Mouse (Mus musculus): ENCODE measurements around the gene Gm11020.
"Not testable (repeated sequence)": the region's sequence is repeated elsewhere in the genome, so short reads cannot be mapped to it uniquely, and the experiment has no call there.

The Gm11020 gene

DNA sequence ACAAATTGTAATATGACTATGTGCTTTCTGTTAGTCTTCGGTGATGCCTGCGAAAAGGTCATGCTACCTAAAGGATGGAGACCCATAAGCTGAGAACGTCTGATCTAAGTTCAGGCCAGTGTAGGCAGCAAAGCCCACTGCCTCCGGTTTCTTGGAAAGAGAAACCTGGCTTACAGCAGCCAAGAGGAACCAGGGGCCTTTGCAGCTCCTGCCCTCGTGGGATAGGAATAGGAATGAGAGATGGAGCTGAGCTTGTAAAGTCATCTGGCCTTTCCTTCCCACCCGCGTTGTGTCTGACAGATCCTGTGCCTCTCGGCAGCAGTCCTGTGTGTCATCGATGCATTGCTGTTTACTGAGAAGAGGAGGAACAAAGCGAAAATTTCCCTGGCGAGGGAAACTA is at the start of gene Gm11020:
Gene Gm11020 (plus strand): TSS at position 301 of the 400 bp plus-strand sequence.
- DNase-seq (ENCODE audit: low spot score): not testable (repeated sequence)

DNA sequence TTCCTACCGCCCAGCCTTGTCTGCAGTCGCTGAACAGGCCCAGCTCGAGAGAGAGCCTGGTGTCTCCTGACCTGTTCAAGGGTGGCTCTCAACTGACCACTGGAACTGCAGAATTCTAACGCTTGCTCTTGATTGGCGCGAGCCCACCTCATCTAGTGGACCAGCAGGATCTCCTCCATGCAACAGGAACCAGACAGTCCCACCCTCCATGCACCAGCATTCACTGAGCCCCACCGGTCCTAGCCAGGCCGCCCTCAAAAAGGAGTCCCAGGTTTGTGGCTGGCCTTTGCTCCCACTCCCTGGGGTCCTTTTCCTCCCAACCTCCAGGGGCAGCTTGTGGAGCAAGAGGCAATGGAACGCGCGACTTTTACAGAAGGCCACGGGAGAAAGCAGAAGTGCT is 28.3 kb upstream of the Gm11020 start, which contains the start of gene Cmtm2a:
Gene Cmtm2a (minus strand): TSS at position 101 of the 400 bp plus-strand sequence.
- DNase-seq (ENCODE audit: low spot score): not testable (repeated sequence)

GRCm38 (mm10) chr8:104294396-104294795 is 27.0 kb upstream of the Gm11020 start:
- no peak for DNase-seq (ENCODE audit: low spot score)

DNA sequence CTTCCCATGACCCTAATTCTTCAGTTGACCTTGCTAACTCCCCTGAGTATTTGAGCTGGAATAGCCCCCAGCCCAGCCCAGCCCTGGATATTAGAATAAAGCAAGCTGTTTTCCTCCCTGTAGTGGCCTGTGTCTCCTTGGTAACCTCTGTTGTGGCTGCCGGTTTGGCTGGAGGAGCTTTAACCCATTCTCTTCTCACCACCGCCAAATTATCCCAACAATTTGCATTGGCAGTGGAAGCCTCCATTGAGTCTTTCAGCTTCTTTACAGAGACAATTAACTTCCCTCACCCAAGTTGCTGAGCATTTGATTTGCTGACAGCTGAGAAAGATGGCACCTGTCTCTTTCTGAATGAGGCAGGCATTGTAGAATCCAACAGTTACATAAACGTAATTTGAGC is 19.8 kb upstream of the Gm11020 start:
- DNase-seq (ENCODE audit: low spot score): peak; percentile 44

- not testable (repeated sequence) for DNase-seq (ENCODE audit: low spot score)
Observed at GRCm38 (mm10) chr8:104302536-104302935, 18.8 kb upstream of the Gm11020 start.

DNA sequence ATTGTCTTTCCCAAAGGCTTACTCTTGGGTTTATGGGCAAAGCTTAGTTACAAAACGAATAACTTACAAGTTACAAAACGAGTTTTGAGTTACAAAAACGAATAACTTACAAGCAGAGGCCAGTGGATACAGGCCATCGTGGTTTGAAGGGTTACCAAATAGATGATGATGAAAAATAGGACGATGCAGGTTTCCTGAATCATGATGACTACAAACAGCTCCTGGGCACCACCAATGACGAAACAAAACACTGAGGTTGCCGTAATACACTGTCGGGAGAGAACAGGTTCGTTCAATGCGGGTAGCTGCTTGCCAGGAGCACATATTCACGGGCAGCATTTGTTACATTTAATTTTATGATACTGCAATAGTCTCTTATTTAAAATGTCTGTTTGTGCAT is 16.4 kb upstream of the Gm11020 start:
- no peak for DNase-seq (ENCODE audit: low spot score)

DNA sequence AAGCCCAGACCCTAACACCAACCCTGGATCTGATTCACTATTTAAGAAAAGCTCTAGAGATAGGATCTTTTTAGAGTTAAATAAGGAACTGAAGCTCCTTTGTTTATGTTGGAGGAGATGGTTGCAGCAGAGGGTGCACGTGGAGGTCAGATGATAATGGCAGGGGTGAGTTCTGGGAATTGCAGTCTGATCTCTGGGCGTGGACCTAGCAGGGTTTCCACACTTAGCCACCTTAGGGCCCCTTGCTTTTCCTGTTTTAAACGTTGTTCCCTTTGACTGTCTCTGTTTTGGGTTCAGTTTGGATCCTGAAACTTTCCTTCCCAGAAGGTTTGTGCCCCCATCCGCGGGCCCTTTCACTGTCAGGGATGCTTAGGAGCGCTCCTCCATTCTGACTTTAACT is 13.0 kb upstream of the Gm11020 start:
- DNase-seq (ENCODE audit: low spot score): not testable (repeated sequence)

GRCm38 (mm10) chr8:104309441-104310155 is 11.8 kb upstream of the Gm11020 start, which contains the start of the genes Gm45711 and Cmtm1:
TSS of gene Gm45711 (minus strand) at chr8:104310081.
TSS of gene Cmtm1 (minus strand) at chr8:104310145.
- not testable (repeated sequence) for DNase-seq (ENCODE audit: low spot score)

DNA sequence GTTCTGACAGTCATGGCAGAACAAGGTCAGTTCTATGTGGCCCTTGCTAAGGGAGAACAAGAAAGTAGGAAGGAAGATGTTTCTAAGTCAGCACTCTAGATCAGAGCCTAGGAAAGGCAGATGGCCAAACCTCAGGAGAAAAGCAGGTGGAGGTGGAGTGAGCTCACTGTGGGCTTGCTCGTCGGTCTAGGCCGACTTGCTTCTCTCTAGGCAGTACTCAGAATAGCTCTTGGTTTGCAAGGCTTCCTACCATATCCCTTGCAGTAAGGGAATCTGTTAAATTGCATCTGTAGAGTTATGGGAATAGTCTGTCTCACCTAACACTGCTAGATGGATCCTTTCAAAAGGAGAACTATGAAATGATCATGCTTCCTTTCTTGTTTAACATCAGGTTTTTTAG is 9.3 kb upstream of the Gm11020 start:
- DNase-seq (ENCODE audit: low spot score): not testable (repeated sequence)

DNA sequence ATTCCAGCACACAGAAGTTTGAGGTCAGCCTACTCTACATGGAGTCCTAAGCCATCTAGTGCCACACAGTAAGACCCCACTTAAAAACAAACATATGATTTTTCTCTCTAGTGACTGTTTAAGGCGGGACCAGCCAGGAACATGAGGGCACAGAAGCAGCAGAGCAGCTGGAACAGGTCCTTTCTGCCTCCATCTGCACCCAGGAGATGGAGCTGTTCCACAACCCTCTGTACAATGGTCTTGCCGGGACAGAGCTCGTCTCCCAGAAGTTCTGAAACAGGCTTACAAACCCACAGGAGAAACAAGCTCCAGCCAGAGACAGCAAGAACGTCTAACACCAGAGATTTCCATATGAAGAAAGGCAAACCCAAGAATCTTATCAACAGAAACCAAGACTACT is 8.1 kb upstream of the Gm11020 start:
- no peak for DNase-seq (ENCODE audit: low spot score)

- not testable (repeated sequence) for DNase-seq (ENCODE audit: low spot score)
Observed at GRCm38 (mm10) chr8:104321930-104322329, 563 bp downstream of the Gm11020 start, which contains the start of gene Cmtm2b. TSS of gene Cmtm2b (plus strand) at chr8:104322230.

- DNase-seq (ENCODE audit: low spot score): no peak
Observed at GRCm38 (mm10) chr8:104332665-104333631, 11.6 kb downstream of the Gm11020 start.

GRCm38 (mm10) chr8:104333786-104334185 is 12.4 kb downstream of the Gm11020 start:
- DNase-seq (ENCODE audit: low spot score): no peak

DNA sequence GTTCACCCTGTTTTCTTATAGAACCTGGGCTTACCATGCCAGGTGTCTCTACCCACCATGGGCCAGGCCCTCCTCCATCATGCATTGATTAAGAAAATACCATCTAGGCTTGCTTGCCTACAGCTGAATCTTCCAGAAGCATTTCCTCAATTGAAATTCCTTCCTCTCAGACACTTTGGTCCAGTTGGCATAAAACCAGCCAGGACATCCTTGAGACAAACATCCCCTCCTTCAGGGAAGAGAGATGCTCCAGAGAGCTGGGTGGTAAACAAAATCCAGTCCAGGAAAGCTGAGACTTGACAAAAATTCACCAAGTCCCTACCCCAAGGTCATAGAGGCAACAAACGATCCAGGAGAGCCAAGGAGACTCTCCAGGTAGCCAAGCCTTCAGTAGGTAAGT is 12.8 kb downstream of the Gm11020 start:
- no peak for DNase-seq (ENCODE audit: low spot score)

DNA sequence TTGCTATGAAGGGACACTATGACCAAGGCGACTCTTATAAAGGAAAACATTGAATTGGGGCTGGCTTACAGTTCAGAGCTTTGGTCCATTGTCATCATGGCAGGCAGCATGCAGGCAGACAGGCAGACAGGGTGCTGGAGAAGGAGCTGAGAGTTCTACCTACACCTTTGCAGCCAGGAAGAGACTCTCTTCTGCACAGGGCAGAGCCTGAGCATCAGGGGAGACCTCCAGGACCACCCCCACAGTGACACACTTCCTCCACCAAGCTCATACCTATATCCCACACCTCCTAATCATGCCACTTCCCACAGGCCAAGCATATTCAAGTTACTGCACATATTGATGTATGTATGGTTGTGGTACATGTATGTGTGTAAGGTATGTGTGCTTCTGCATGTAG is 15.4 kb downstream of the Gm11020 start:
- no peak for DNase-seq (ENCODE audit: low spot score)

DNA sequence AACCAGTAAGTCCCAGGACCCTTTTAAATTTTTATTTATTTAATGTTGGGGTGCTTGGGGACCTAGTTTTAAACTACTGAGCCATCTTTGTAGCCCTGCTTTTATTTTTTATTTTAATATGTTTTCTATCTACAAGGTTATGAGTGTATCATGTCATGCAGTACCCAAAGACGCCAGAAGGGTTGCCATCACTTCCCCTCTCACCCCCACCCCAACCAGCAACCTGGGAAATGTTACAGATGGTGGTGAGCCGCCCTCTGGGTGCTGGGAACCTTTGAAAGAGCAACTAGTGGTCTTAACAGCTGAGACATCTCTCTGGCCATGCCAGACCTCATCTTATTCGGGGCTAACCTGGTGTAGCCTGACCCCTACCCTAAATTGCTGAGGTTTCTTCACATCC is 16.5 kb downstream of the Gm11020 start:
- DNase-seq (ENCODE audit: low spot score): no peak

DNA sequence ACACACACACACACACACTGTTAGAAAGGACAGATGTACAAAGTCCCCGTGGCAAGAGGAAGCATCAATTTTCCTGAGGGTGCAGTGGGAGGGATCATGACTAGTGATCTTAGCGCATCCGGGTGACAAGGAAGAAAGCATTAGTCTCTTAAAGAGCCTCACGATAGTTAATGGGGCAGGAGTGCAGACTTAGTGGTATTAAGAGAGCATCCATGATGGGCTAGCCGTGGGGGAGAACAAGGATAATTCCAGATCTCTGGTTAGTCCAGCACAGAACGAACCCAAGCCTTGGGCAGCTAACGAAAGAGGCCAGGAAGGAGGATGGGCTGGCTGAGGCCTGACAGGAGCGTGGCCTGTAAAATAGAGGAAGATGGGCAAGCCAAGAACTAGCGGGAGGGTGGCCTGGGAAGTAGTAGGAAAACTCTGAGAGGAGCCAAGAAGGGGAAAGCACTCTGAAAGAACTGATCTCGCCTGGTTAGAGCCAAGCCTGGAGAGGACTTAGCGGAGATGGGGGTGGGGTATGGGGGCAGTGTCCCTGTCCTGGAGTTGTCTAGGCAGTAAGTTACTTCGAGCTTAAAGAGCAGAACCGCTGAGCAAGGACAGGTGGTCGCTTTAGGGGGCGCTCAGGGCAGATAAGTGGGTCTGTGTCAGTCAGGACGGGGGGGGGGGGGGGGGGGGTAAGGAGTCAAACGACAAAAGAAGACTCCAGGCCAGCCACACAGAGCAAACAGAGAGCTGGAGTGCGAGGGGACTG is 18.0 kb downstream of the Gm11020 start, which contains the start of gene Cmtm3:
Gene Cmtm3 (plus strand): TSS at position 182 of the 754 bp plus-strand sequence.
- DNase-seq (ENCODE audit: low spot score): peak; percentile 16

GRCm38 (mm10) chr8:104339983-104340232 is 18.5 kb downstream of the Gm11020 start:
- DNase-seq (ENCODE audit: low spot score): no peak

- DNase-seq (ENCODE audit: low spot score): peak; percentile 86
Observed at GRCm38 (mm10) chr8:104340233-104341105, 19.1 kb downstream of the Gm11020 start.

- DNase-seq (ENCODE audit: low spot score): peak; percentile 82
Observed at GRCm38 (mm10) chr8:104341106-104341561, 19.8 kb downstream of the Gm11020 start.

- no peak for DNase-seq (ENCODE audit: low spot score)
Observed at GRCm38 (mm10) chr8:104341678-104342077, 20.3 kb downstream of the Gm11020 start.
